Mouse (Mus musculus): Measurements from ENCODE around the gene Srpk2.

DNA sequence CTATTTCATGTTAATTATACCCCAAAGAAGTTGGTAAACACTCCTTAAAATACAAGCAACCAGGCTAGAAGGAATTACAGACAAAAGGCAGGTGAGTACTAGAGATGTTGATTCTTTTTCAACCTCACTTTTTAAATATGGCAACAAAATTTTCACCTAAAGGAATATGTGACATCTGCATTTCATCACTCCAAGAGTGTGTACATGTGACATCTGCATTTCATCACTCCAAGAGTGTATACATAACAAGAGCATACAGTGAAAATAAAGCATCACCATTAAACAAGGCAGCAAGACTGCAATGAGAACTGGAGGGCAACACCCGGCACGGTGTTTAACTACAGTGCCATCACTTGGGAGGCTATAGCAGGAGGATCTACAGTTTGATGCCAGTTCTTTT, 23.2 kb downstream of the Srpk2 start:
- TF ChIP-seq CTCF (IDR thresholded peaks at IDR 0.05; ENCODE audit: low read depth, low read length), result no peak
- no peak for TF ChIP-seq EP300 (IDR thresholded peaks at IDR 0.05; ENCODE audit: insufficient read depth, low read depth, low read length)

Measured in ES-Bruce4 (cell line).